Mouse (Mus musculus): Measurements from ENCODE around the gene Tmem129. TPM values are rescaled to one million over a fixed set of nuclear protein-coding genes. Genes with fewer than 3 reads are reported as not detected.

The Tmem129 gene
- total RNA-seq (2021): 10 to 100 TPM; 17.0 to 17.8 TPM
- long read RNA-seq, experiment 1, transcript Tmem129-201 (4 exons, 2,828 nt): major isoform, 46 of 61 reads
- long read RNA-seq, experiment 1, partial matches to known transcripts: 5 of 61 reads
- long read RNA-seq, experiment 1, other reads (novel, unspliced or antisense): 6 of 61 reads
- long read RNA-seq, experiment 2, transcript Tmem129-203 (4 exons, 2,369 nt): minor isoform, 6 of 41 reads
- long read RNA-seq, experiment 2, transcript Tmem129-201 (4 exons, 2,828 nt): major isoform, 29 of 41 reads
- long read RNA-seq, experiment 2, partial matches to known transcripts: 1 of 41 reads
- long read RNA-seq, experiment 2, other reads (novel, unspliced or antisense): 5 of 41 reads

GRCm38 (mm10) chr5:33657787-33658663 is at the start of gene Tmem129, which contains the start of gene Tacc3:
TSS of gene Tmem129 (minus strand) at chr5:33658416.
TSS of gene Tacc3 (plus strand) at chr5:33658128.
- intact Hi-C loops (cut with DNase I): loop anchor here (10.0 kb wide), 1 partner anchor 277 kb away; the partner anchor contains the start of gene Nelfa

GRCm38 (mm10) chr5:33707163-33707562 is 48.9 kb upstream of the Tmem129 start:
- DNase-seq: no peak
- intact Hi-C loops (cut with DNase I): no loop called here

More at GRCm38 (mm10) chr5:33657787-33658663, at the start of gene Tmem129, which contains the start of gene Tacc3:
- DNase-seq: peak; percentile 95 to 96

GRCm38 (mm10) chr5:33706350-33706629 is 48.1 kb upstream of the Tmem129 start:
- intact Hi-C loops (cut with DNase I): no loop called here
- no peak for DNase-seq

- DNase-seq: peak in 1 of 2 experiments; percentile 45
- intact Hi-C loops (cut with DNase I): no loop called here
Measured at GRCm38 (mm10) chr5:33705612-33706349, 47.6 kb upstream of the Tmem129 start.

GRCm38 (mm10) chr5:33704945-33705611 is 46.9 kb upstream of the Tmem129 start:
- no peak for DNase-seq
- intact Hi-C loops (cut with DNase I): no loop called here

- DNase-seq: no peak
- intact Hi-C loops (cut with DNase I): no loop called here
Measured at GRCm38 (mm10) chr5:33703999-33704398, 45.8 kb upstream of the Tmem129 start.

- intact Hi-C loops (cut with DNase I): no loop called here
Measured at GRCm38 (mm10) chr5:33701832-33702231, 43.6 kb upstream of the Tmem129 start.

GRCm38 (mm10) chr5:33700010-33700409 is 41.8 kb upstream of the Tmem129 start:
- peak in 1 of 2 experiments; percentile 38 for DNase-seq
- intact Hi-C loops (cut with DNase I): no loop called here

More at GRCm38 (mm10) chr5:33701832-33702231, 43.6 kb upstream of the Tmem129 start:
- no peak for DNase-seq

- DNase-seq: no peak
- intact Hi-C loops (cut with DNase I): no loop called here
Measured at GRCm38 (mm10) chr5:33698669-33699068, 40.5 kb upstream of the Tmem129 start.

GRCm38 (mm10) chr5:33697947-33698512 is 39.8 kb upstream of the Tmem129 start:
- intact Hi-C loops (cut with DNase I): no loop called here
- no peak for DNase-seq

GRCm38 (mm10) chr5:33697534-33697933 is 39.3 kb upstream of the Tmem129 start:
- DNase-seq: no peak
- intact Hi-C loops (cut with DNase I): no loop called here

GRCm38 (mm10) chr5:33696430-33696829 is 38.2 kb upstream of the Tmem129 start:
- intact Hi-C loops (cut with DNase I): no loop called here
- DNase-seq: no peak

GRCm38 (mm10) chr5:33695718-33696121 is 37.5 kb upstream of the Tmem129 start:
- intact Hi-C loops (cut with DNase I): no loop called here
- DNase-seq: no peak

GRCm38 (mm10) chr5:33694848-33695717 is 36.9 kb upstream of the Tmem129 start:
- peak; percentile 56 to 66 for DNase-seq
- intact Hi-C loops (cut with DNase I): no loop called here

GRCm38 (mm10) chr5:33694461-33694847 is 36.2 kb upstream of the Tmem129 start:
- DNase-seq: no peak
- intact Hi-C loops (cut with DNase I): no loop called here

GRCm38 (mm10) chr5:33692393-33692792 is 34.2 kb upstream of the Tmem129 start:
- DNase-seq: peak in 1 of 2 experiments; percentile 37
- intact Hi-C loops (cut with DNase I): no loop called here

GRCm38 (mm10) chr5:33689852-33690645 is 31.8 kb upstream of the Tmem129 start:
- intact Hi-C loops (cut with DNase I): loop anchor here (5.0 kb wide), 2 partner anchors 32 to 272 kb away; partner anchors contain the start of gene Fgfr3
- DNase-seq: peak; percentile 45 to 67
